Mouse (Mus musculus) left cerebral cortex, adult 9 months (tissue): ENCODE data around the gene Sertad4.

ENCODE experiments used
- DNase-seq, 2 experiments: peaks; one replicate each; pipeline ENCODE4 v3.0.0; 2022; ENCODE audit warnings: low spot score in 2 of 2

Gene Sertad4

DNA sequence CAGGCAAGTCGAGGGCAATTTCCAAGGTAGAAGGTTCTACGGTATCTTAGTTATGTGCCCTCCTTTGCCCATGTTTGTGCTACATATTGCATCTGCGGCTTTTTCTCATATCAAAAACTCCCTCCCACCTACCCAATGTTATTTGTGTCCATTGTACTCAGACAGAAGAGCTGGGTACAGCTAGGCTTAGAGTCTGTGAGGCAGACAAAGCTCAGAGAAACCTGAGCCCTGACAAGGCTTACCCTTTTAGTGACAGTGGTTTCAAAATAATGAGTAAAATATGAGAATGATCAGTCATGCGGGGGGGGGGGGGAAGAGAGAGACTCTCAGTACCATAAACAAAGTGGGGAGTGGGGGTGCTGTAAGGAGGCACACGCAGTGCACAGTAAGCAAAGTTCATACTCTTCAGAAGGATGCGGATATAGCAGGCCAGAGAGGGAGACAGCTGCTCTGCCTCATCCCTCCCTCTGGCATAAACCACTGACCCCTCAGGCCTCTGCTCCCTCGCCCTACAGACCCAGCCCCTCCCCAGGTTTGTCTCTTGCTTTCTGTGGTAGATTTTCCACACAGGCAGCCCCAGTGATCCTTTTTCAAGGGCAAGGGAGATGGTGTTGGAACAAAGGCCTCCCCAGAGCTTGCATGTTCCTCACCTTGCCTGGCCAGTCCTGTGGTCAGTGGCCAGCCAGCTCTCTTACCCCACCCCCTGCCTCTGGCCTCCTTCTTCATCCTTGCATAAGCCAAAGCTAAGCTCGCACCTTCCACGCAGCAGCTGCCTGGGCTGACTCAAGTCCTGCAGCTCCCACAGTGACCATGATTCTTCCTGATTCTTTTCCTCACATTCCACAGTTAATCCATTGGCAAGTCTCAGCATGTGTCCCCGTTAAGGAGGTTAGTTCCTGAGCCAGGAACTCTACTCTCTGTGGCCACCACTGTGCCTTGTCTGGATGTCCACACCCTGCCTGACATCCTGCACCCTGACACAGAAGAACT, 49.1 kb downstream of the Sertad4 start:
- peak in 1 of 2 experiments; percentile 57 for DNase-seq

DNA sequence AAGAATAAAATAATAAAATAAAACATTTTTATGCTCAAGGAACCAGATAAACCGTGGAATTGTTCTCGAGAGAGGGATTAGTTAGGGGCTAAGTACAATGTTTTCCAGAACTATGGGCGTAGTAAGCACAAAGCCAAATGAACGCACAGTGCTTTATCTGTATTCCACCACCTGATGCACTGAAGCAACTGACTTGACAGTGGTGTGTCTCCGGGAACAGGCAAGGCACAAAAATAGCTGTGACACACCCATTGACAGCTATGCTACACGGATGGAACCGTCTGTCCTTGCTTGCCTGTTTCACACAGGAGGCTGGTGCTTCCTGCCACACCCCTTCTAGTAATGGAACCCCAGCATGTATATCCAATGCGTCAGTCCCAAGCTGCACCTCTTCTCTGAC, 55.2 kb downstream of the Sertad4 start:
- DNase-seq, result no peak

DNA sequence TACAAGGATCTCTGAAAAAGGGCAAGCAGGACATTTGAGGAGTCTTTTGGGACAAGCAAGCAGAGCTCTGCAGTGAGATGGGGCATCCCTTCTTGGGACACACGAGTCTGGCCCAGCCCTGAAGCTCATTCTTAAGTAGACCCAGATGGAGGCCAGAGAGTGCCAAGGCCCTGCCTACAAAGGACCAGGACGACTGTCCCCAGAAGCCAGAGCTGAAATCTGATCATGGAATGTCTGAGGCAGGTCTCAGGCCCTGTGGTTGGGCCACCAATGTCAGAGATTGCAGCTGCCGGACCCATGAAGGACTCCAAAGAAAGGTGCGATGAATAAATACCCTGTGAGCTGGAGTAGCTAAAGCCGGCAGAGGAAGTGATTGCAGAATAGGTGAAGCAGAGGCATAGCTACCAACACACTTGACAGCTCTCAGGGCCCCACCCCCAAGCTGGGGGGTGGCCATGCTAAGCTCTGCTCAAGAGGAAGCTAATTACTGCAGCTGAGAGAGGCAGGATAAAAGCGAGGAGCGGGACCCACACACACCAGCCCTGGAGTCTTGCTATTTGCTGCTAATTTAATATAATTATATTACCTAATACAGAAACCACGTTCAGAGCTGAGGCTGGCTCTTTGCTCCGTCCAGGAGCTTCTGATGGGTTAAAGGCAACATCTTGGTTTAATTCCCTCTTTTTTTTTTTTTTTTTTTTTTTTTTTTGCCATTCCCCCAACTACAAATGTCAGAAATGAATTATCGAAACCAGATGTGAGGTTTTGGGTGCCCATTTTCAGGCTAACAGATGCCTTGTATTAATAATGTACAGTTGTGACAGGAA, 56.2 kb downstream of the Sertad4 start:
- peak in 1 of 2 experiments; percentile 65 for DNase-seq

DNA sequence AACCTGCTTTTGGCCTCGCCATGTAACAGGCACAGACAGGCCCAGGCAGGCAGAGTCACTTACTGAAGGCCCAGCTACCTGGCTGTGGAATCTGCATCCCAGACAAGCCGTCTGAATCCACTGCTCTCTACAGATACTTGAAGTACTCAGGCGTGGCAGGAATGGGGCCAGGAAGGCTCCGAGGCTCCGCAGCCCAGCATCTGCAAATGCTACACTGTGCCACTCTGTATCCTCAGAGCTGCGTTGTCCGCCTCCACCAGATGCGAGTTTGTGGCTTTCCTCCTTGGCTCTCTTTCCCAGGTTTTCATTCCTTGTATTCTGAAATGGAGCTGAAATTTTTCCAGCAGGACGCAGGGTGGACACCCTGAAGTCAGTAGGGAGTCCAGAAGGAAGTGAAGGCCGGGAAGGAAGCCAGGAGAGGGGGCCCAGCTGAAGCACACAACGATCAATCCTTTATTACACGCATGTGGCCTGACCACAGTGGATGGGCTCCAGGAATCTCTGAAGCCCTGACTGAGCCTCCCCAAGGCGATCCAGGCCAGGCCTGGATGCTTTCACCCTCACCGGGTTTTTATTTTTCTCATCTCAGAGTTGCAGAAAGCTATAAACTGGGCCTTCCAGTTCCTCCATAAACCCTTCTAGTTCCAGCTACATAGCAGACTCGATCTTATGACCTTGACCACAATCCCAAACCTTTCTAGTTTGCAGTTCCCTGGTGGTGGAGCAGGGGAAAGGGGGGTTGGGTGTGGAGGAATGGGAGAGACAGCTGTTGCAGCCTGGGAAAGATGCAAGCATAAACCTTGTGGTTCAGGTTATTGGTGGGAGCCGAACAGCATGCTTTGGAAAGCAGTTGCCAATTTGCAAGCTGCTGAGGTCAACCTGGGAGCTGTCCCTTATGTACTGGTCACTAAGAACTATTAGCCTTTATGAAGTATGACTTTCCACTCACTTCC, 57.1 kb downstream of the Sertad4 start:
- no peak for DNase-seq

DNA sequence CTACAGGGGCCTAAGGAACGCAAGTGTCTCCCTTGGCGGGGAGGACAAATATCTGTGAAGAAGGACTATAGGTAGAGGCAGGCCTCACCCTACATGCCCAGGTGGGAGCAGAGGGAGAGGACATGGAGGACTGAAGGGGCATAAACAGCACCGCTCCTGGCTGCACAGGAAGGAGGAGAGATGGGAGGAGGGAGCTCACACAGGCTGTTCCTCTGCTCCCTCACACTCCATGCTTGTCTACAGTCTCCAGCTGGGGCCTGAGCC, 58.6 kb downstream of the Sertad4 start:
- DNase-seq, result no peak

DNA sequence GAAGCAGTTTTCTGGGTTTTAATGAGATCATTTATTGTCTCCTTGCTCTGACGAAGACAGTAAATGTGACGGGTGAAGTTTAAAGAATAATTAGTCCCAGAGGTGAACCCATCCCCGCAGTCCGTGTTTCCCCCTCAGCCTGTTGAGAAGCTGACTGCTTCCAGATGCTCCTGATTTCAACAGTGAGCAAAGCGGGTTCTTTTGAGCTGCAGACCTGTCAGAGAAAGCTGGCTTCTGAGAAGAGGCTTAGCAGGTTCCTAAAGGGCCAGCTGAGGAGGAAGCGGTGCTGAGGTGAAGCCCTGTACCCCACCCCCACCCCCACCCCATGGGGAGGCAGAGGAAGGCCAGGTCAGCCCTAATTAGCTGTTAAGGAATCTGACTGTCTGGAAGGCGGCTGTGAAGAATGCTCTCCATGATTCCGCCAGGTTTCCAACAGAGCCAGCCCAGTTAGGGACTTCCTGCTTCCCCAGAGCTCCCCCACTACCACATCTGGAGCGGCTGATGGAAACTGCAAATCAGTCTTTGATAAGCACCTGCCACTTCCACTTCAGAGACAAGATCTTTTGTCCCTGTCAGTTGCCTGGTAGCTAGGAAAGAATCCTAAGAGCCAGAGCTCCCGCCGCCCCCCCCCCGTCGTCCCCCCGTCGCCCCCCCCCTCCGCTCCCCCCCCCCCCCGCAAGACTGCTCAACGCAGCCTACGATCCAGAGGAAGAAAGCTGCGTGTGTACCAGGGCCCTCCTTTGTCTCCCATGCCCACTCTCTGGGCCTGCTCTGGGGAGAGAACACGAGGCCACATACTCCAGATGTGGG, 59.1 kb downstream of the Sertad4 start:
- no peak for DNase-seq

DNA sequence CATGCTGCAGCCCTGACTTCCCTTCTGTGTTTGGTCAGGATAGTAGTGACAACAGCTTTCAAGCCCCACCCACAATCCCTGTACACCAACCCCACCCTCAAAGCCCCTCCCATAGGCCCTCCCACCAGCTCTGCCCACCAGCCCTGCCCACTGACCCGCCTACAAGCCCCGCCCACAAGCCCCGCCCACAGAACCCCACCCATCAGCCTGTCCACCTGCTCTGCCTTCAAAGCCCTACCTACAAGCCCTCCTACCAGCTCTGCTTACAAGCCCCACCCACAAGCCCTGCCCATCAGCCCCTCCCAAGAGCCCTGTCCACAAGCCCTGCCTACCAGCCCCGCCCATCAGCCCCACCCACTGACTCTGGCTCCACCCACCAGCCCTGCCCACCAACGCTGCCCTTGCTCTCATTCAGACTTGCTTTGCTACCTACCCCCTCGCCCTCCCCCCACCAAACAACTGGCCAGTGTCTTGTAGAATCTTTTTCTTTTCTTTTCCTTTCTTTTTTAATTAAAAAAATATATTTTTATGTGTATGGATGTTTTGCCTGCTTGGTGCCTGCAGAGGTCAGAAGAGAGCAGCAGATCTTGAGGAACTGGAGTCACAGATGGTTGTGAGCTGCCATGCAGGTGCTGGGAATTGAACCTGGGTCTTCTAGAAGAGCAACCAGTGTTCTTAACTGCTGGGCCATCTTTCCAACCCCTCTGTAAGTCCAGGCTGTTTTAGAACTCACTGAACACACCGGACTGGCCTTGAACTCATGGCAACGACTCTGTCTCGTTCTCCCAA, 60.4 kb downstream of the Sertad4 start:
- DNase-seq, result no peak
